Mouse (Mus musculus): ENCODE measurements around the gene Efhd2.

GRCm38 (mm10) chr4:141818861-141819260, 55.9 kb downstream of the Efhd2 start:
- TF ChIP-seq POLR2A (IDR thresholded peaks at IDR 0.05; ENCODE audit: insufficient read depth, low read depth, low read length): no peak
- TF ChIP-seq CTCF (IDR thresholded peaks at IDR 0.05): no peak

All from heart, adult 2 months (tissue).